Mouse (Mus musculus) stomach, embryonic 15.5 days (tissue): ENCODE data around the gene Snx4. TPM values are rescaled to one million over a fixed set of nuclear protein-coding genes. Genes with fewer than 3 reads are reported as not detected.

Experiments used
- ATAC-seq: fragments of 200-750 bp; cut with Nextera tagmentation; 2 replicates; pipeline ENCODE4 v1.8.0; 2017; ENCODE audit warnings: low read depth, moderate number of reproducible peaks, moderate TSS enrichment; ENCODE audit not compliant: insufficient read depth, low FRiP score
- H3K27ac ChIP-seq: fragments of 300-500 bp; sonication (generic); 2 replicates; pipeline ENCODE4 v1.5.1; 2015; ENCODE audit warnings: mild to moderate bottlenecking, inconsistent platforms
- H3K27me3 ChIP-seq: fragments of 300-500 bp; sonication (generic); replicated peaks from 2 replicates; pipeline ENCODE4 v1.6.1; 2015; ENCODE audit warnings: inconsistent platforms
- H3K36me3 ChIP-seq: fragments of 300-500 bp; sonication (generic); 2 replicates; pipeline ENCODE4 v1.6.1; 2015; ENCODE audit warnings: inconsistent platforms
- H3K4me1 ChIP-seq: fragments of 300-500 bp; sonication (generic); 2 replicates; pipeline ENCODE4 v1.6.1; 2015; ENCODE audit warnings: inconsistent platforms
- H3K4me2 ChIP-seq: fragments of 300-500 bp; sonication (generic); 2 replicates; pipeline ENCODE4 v1.6.1; 2015; ENCODE audit warnings: mild to moderate bottlenecking, inconsistent platforms
- H3K4me3 ChIP-seq: fragments of 300-500 bp; sonication (generic); replicated peaks from 2 replicates; pipeline ENCODE4 v1.5.1; 2015; ENCODE audit warnings: inconsistent platforms
- H3K9ac ChIP-seq: fragments of 300-500 bp; sonication (generic); 2 replicates; pipeline ENCODE4 v1.6.1; 2015; ENCODE audit warnings: inconsistent platforms
- H3K9me3 ChIP-seq: fragments of 300-500 bp; sonication (generic); 2 replicates; pipeline ENCODE4 v1.6.1; 2016; ENCODE audit warnings: inconsistent platforms
- WGBS: fragments of 180-500 bp; shearing (Covaris S2); methylation state at CpG from one replicate; pipeline ENCODE4 v1.1.7; 2015; 5-methylcytosine and 5-hydroxymethylcytosine counted together
- polyA plus RNA-seq: library from polyadenylated mRNA; unstranded; fragments of >200 nt; fragmentation: Nextera tagmentation; extraction: Ambion mirVana; gene quantifications from 2 replicates; pipeline ENCODE4 v1.2.1, GENCODE M21; 2015

Snx4 gene
- polyA plus RNA-seq, 1 experiment from 2014 or later = 78.5 TPM

- H3K27ac ChIP-seq = no peak overlapping the region
- no peak overlapping the region for H3K9ac ChIP-seq
- H3K27me3 ChIP-seq = no peaks in the 10 kb centered on the region
- H3K4me2 ChIP-seq = no peak overlapping the region
- WGBS = 73% methylated on average over 4 of the region's 4 CpGs
- ATAC-seq = no peak; the same call in 1 of the 2 replicates
- H3K9me3 ChIP-seq = no peaks in the 10 kb centered on the region
- H3K36me3 ChIP-seq = no peaks in the 10 kb centered on the region
- H3K4me1 ChIP-seq = no peaks in the 10 kb centered on the region
- H3K4me3 ChIP-seq = no peak overlapping the region
Measured at GRCm38 (mm10) chr16:33344875-33345274, 93.6 kb downstream of the Snx4 start.

- H3K4me1 ChIP-seq = no peaks in the 10 kb centered on the region
- WGBS = 42% methylated on average over 3 of the region's 3 CpGs
- no peak overlapping the region for H3K4me2 ChIP-seq
- H3K27ac ChIP-seq = no peak overlapping the region; the same call in 1 of the 2 replicates
- no peak for ATAC-seq
- H3K36me3 ChIP-seq = no peaks in the 10 kb centered on the region
- no peaks in the 10 kb centered on the region for H3K9me3 ChIP-seq
- H3K4me3 ChIP-seq = no peak overlapping the region
- H3K27me3 ChIP-seq = no peaks in the 10 kb centered on the region
- no peak overlapping the region for H3K9ac ChIP-seq
Measured at GRCm38 (mm10) chr16:33346376-33346775, 95.1 kb downstream of the Snx4 start.

- Histone ChIP-seq H3K9me3 (no peaks in the 10 kb centered on the region), H3K4me2 (no peak overlapping the region), H3K27me3 (no peaks in the 10 kb centered on the region), H3K4me3 (no peak overlapping the region), H3K9ac (no peak overlapping the region), H3K4me1 (no peaks in the 10 kb centered on the region), H3K27ac (0 out of 2 replicates have a peak overlapping the region, but pooled peaks have one; percentile 21), H3K36me3 (no peaks in the 10 kb centered on the region)
- no peak for ATAC-seq
- WGBS = 52% methylated on average over 5 of the region's 5 CpGs
Measured at GRCm38 (mm10) chr16:33347134-33347533, 95.9 kb downstream of the Snx4 start.

Other genes with a start within 250 kb of the Snx4 start
- 2.2 TPM in 2 replicates for gene Iqcg, start 195.2 kb upstream of the Snx4 start, polyA plus RNA-seq
- gene Rpl35a, start 195.0 kb upstream of the Snx4 start, polyA plus RNA-seq = 983 and 1,042 TPM in 2 replicates
- gene Lmln, start 188.9 kb upstream of the Snx4 start, polyA plus RNA-seq = 1.6 and 2.8 TPM in 2 replicates
- 14.9 and 16.6 TPM in 2 replicates for gene Osbpl11, start 66.4 kb upstream of the Snx4 start, polyA plus RNA-seq
- gene Zfp148, start 129.4 kb downstream of the Snx4 start, polyA plus RNA-seq = 53.3 and 55.9 TPM in 2 replicates